Mouse (Mus musculus) liver, postnatal 0 days (tissue): ENCODE data around the gene Foxn3. TPM values are rescaled to one million over a fixed set of nuclear protein-coding genes. Genes with fewer than 3 reads are reported as not detected.
A peak's percentile ranks its signal among the peaks of the same experiment; 100 is the strongest.

Experiments used
- ATAC-seq: fragments of 200-750 bp; cut with Nextera tagmentation; 2 replicates; pipeline ENCODE4 v1.8.0; 2017; ENCODE audit warnings: mild to moderate bottlenecking, moderate library complexity
- DNase-seq: peaks from one replicate; pipeline ENCODE4 v3.0.0-alpha.2; 2016
- H3K27ac ChIP-seq: fragments of 300-500 bp; sonication (generic); 2 replicates; pipeline ENCODE4 v1.5.1; 2014; ENCODE audit warnings: antibody characterized with exemption, moderate library complexity, mild to moderate bottlenecking, low read depth
- H3K27me3 ChIP-seq: fragments of 300-500 bp; sonication (generic); 2 replicates; pipeline ENCODE4 v1.6.1; 2014; ENCODE audit warnings: low read length, control low read depth, mixed read lengths; ENCODE audit not compliant: insufficient read depth
- H3K36me3 ChIP-seq: fragments of 300-500 bp; sonication (generic); replicated peaks from 2 replicates; pipeline ENCODE4 v1.6.1; 2014; ENCODE audit warnings: mild to moderate bottlenecking, control low read depth, low read length, moderate library complexity, mixed read lengths; ENCODE audit not compliant: insufficient read depth
- H3K4me1 ChIP-seq: fragments of 300-500 bp; sonication (generic); 2 replicates; pipeline ENCODE4 v1.6.1; 2014; ENCODE audit warnings: antibody characterized with exemption, mild to moderate bottlenecking, control low read depth; ENCODE audit not compliant: insufficient read depth
- H3K4me2 ChIP-seq: fragments of 300-500 bp; sonication (generic); 2 replicates; pipeline ENCODE4 v1.6.1; 2014; ENCODE audit warnings: low read depth, mild to moderate bottlenecking, low read length, moderate library complexity, mixed read lengths
- H3K4me3 ChIP-seq: fragments of 300-500 bp; sonication (generic); 2 replicates; pipeline ENCODE4 v1.5.1; 2014; ENCODE audit warnings: low read depth, low read length
- H3K9ac ChIP-seq: fragments of 300-500 bp; sonication (generic); replicated peaks from 2 replicates; pipeline ENCODE4 v1.6.1; 2014; ENCODE audit warnings: mild to moderate bottlenecking, moderate library complexity
- H3K9me3 ChIP-seq: fragments of 300-500 bp; sonication (generic); 2 replicates; pipeline ENCODE4 v1.6.1; 2016; ENCODE audit warnings: mild to moderate bottlenecking, control low read depth, low read length, mixed read lengths
- CTCF ChIP-seq: sonication (generic); IDR thresholded peaks from 2 replicates; pipeline ENCODE4 v1.5.1; 2016; ENCODE audit warnings: antibody characterized with exemption, low read depth
- EP300 ChIP-seq: IDR thresholded peaks from 2 replicates; pipeline ENCODE4 v1.6.1; 2016; ENCODE audit warnings: antibody characterized with exemption, low read depth, mild to moderate bottlenecking
- WGBS: fragments of 180-500 bp; shearing (Covaris S2); extraction: QIAGEN DNeasy Blood & Tissue Kit; methylation state at CpG from one replicate; pipeline ENCODE4 v1.1.7; 2014; ENCODE audit not compliant: insufficient replicate concordance; 5-methylcytosine and 5-hydroxymethylcytosine counted together
- polyA plus RNA-seq: library from polyadenylated mRNA; unstranded; fragments of >200 nt; fragmentation: Nextera tagmentation; extraction: Ambion mirVana; gene quantifications from 2 replicates; pipeline ENCODE4 v1.2.1, GENCODE M21; 2015

Gene Foxn3
- polyA plus RNA-seq, 1 experiment from 2014 or later = 31.2 TPM

DNA sequence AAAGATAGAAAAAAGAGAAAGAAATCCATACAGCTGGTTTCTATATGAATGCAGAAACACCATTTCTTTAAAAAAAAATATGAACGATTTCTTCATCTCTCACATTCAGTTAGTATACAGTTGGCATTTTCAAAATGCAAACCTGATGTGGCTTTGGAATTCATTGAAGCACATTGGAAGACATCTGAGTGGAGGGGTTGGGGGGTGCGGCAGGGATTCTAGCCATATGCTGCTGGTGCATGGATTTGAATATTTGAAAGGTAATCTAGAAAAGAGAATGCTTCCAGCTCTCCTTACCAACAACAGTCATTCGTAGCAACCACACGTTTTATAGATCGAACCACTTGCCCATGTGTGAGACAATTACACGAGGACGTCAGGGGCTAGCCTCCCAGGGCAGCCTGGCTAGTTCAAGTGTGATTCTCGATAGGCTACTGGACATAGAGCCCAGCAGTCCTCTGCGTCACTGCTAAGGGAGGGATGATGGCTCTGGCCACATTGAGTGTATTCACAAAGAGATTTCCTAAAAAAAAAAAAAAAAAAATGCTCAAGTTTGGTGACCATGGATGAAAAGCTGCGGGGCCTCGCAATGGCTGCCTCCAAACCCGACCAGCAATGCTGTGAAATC is 96.0 kb downstream of the Foxn3 start:
- ATAC-seq = no peak
- no peak for TF ChIP-seq EP300
- no peak for TF ChIP-seq CTCF

DNA sequence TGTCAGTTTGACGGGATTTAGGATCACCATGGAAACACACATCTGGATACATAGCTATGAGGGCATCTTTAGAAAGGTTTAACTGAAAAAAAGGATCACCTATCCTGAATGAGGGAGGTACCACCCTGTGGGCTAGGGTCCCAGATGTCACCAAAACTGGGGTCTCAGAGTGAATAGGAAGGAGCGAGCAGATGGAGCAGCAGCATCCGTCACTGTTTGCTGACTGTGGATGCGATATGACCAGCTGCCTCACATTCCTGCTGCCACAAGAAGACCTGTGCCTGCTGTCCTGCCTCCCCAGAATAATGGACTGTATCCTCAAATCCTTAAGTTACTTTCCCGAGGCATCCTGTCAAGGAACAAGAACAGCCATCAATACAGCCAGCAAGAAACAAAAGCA is 97.0 kb downstream of the Foxn3 start:
- ATAC-seq (no peak), DNase-seq (no peak)
- Histone ChIP-seq H3K9ac (no peak overlapping the region), H3K36me3 (no peaks in the 10 kb centered on the region), H3K4me2 (no peak overlapping the region), H3K27ac (no peak overlapping the region), H3K27me3 (no peaks in the 10 kb centered on the region), H3K9me3 (no peaks in the 10 kb centered on the region), H3K4me3 (no peak overlapping the region), H3K4me1 (peaks cover 13% of the 10 kb centered on the region)
- WGBS = 87% methylated on average over 5 of the region's 5 CpGs
- TF ChIP-seq EP300 (no peak), CTCF (no peak)

More for the DNA sequence above, 96.0 kb downstream of the Foxn3 start:
- Histone ChIP-seq H3K27me3 (no peaks in the 10 kb centered on the region), H3K27ac (no peak overlapping the region), H3K4me1 (peaks cover 13% of the 10 kb centered on the region), H3K4me3 (0 out of 2 replicates have a peak overlapping the region, but pooled peaks have one; percentile 13), H3K9me3 (no peaks in the 10 kb centered on the region), H3K36me3 (no peaks in the 10 kb centered on the region), H3K9ac (peak overlapping the region; percentile 46; the same call in 1 of the 2 replicates), H3K4me2 (peak overlapping the region; percentile 62)
- 74% methylated on average over 12 of the region's 12 CpGs for WGBS
- no peak for DNase-seq

DNA sequence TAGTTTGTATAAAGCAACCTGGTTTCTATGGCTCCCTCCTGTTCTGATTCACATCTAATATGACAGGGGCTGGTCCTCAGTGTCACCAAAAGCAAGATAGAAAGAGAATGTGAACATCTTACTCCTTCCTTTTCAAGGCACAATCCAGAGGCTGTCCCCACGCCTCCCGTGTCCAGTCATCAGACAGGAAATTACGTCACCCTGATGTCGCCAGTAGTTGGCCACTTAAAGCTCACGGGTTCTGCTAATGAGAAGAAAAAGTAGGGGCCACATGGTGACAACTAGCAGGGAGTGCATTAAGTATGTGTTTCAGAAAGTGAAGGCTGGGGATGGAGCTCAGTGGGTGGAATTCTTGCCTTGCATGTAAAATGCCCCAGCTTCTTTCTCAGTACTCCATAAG is 99.1 kb downstream of the Foxn3 start:
- Histone ChIP-seq H3K4me1 (peaks cover 13% of the 10 kb centered on the region), H3K4me3 (no peak overlapping the region), H3K27ac (no peak overlapping the region), H3K9ac (no peak overlapping the region), H3K27me3 (no peaks in the 10 kb centered on the region), H3K9me3 (no peaks in the 10 kb centered on the region), H3K36me3 (no peaks in the 10 kb centered on the region), H3K4me2 (no peak overlapping the region)
- peak; percentile 24 for DNase-seq
- ATAC-seq = no peak
- WGBS = 49% methylated on average over 5 of the region's 5 CpGs
- no peak for TF ChIP-seq EP300
- TF ChIP-seq CTCF = no peak

DNA sequence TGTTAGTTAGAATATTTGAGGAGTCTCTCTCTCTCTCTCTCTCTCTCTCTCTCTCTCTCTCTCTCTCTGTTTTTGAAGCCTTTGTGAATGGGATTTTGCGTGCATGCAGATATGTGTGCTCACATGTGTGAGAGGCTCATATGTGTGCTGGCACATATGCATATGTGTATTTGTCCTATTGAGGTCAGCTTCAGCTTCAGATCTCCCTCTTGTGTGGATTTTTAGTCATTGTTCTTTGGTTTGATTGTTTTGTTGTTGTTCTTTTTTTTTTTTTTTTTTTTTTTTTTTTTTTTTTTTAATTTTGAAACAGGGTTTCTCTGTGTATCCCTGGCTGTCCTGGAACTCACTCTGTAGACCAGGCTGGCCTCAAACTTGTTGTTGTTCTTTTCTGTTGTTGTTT is 100.5 kb downstream of the Foxn3 start:
- H3K9me3 ChIP-seq = no peaks in the 10 kb centered on the region
- no peak overlapping the region for H3K9ac ChIP-seq
- TF ChIP-seq EP300 (no peak), CTCF (no peak)
- DNase-seq = no peak
- no peaks in the 10 kb centered on the region for H3K27me3 ChIP-seq
- peaks cover 11% of the 10 kb centered on the region for H3K4me1 ChIP-seq
- WGBS = 74% methylated on average over 1 of the region's 1 CpGs
- ATAC-seq = no peak
- no peak overlapping the region for H3K4me3 ChIP-seq
- H3K27ac ChIP-seq = no peak overlapping the region
- H3K4me2 ChIP-seq = no peak overlapping the region
- H3K36me3 ChIP-seq = no peaks in the 10 kb centered on the region

DNA sequence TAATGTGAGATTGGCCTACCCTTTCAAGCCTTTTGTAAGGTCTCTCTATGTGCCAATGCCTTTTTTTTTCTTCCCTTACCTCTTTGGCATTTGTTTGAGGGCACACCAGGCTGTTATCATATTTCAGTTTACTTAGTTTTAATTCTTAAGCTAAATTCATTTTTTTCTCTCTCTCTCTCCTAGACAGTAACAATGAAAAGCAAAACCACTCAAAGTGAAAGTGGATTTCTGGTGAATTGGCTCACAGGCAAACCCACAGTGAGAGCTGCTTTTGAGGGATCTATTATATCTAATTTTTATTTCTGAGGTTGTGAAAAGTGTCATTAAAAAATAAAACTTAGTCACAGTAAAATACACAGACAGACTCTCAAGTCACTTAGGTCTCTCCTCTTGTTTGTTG is 101.1 kb downstream of the Foxn3 start:
- Histone ChIP-seq H3K27ac (no peak overlapping the region), H3K9ac (no peak overlapping the region), H3K27me3 (no peaks in the 10 kb centered on the region), H3K4me3 (no peak overlapping the region), H3K4me2 (no peak overlapping the region), H3K9me3 (no peaks in the 10 kb centered on the region), H3K36me3 (no peaks in the 10 kb centered on the region), H3K4me1 (peaks cover 5% of the 10 kb centered on the region)
- ATAC-seq = no peak
- TF ChIP-seq CTCF (no peak), EP300 (no peak)
- no peak for DNase-seq

DNA sequence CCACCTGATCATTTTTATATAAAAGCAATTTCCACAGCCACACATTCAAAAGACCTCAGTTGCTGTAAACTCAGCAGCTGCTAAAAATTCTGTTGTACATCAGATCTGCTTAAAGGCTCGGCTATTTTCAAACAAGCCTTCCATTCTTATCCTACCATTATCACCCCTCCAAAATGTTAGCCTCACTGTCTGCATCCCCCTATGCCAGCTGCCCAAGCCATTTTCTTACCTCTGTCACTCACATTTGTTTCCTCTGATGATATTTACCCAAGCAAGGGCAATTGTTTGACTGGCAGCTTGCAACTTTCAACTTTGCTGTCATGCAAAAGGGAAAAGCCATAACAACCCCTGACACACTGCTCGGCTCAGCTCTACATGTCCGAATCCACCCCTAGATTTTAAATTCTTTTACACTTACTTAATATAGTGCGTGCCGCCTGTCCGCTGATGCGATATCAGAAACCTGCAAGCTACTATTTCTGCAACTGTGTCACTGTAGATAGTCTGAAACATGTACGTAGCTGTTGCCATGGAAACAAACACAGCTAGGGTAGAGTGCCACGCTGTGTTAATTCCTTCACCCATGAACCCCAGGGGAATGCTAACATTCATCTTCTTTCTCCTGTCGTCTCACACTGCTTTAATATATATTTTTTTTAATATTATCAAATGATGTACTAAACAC is 105.7 kb downstream of the Foxn3 start:
- Histone ChIP-seq H3K4me3 (peak overlapping the region; percentile 34), H3K4me1 (peaks cover 16% of the 10 kb centered on the region)

More for the DNA sequence above, 105.7 kb downstream of the Foxn3 start:
- 44% methylated on average over 10 of the region's 10 CpGs for whole genome bisulfite sequencing
- no peak overlapping the region; the same call in none of the 2 replicates for H3K9ac ChIP-seq
- H3K9me3 ChIP-seq = no peaks in the 10 kb centered on the region
- DNase-seq = peak; percentile 20
- peak; percentile 96 for ATAC-seq
- no peaks in the 10 kb centered on the region for H3K27me3 ChIP-seq
- H3K27ac ChIP-seq = 0 out of 2 replicates have a peak overlapping the region, but pooled peaks have one; percentile 26
- H3K4me2 ChIP-seq = peak overlapping the region; percentile 58
- TF ChIP-seq CTCF (no peak), EP300 (peak; percentile 92)
- no peaks in the 10 kb centered on the region for H3K36me3 ChIP-seq
